Mouse (Mus musculus) hindbrain, embryonic 13.5 days (tissue): ENCODE data around the gene Ak9. TPM values are rescaled to one million over a fixed set of nuclear protein-coding genes. Genes with fewer than 3 reads are reported as not detected.

Source experiments
- ATAC-seq: fragments of 200-750 bp; cut with Nextera tagmentation; 2 replicates; pipeline ENCODE4 v1.8.0; 2017; ENCODE audit warnings: moderate TSS enrichment; ENCODE audit not compliant: low FRiP score
- H3K27ac ChIP-seq: fragments of 300-500 bp; sonication (generic); 2 replicates; pipeline ENCODE4 v1.5.1; 2015; ENCODE audit warnings: inconsistent platforms, mild to moderate bottlenecking, moderate library complexity
- H3K27me3 ChIP-seq: fragments of 300-500 bp; sonication (generic); 2 replicates; pipeline ENCODE4 v1.6.1; 2015; ENCODE audit warnings: mild to moderate bottlenecking, inconsistent platforms
- H3K36me3 ChIP-seq: fragments of 300-500 bp; sonication (generic); 2 replicates; pipeline ENCODE4 v1.6.1; 2015; ENCODE audit warnings: mild to moderate bottlenecking, inconsistent platforms
- H3K4me1 ChIP-seq: fragments of 300-500 bp; sonication (generic); replicated peaks from 2 replicates; pipeline ENCODE4 v1.6.1; 2015; ENCODE audit warnings: inconsistent platforms
- H3K4me2 ChIP-seq: fragments of 300-500 bp; sonication (generic); 2 replicates; pipeline ENCODE4 v1.6.1; 2015; ENCODE audit warnings: inconsistent platforms, mild to moderate bottlenecking, moderate library complexity
- H3K4me3 ChIP-seq: fragments of 300-500 bp; sonication (generic); 2 replicates; pipeline ENCODE4 v1.5.1; 2015; ENCODE audit warnings: mild to moderate bottlenecking, inconsistent platforms
- H3K9ac ChIP-seq: fragments of 300-500 bp; sonication (generic); 2 replicates; pipeline ENCODE4 v1.6.1; 2015; ENCODE audit warnings: mild to moderate bottlenecking, inconsistent platforms
- H3K9me3 ChIP-seq: fragments of 300-500 bp; sonication (generic); 2 replicates; pipeline ENCODE4 v1.6.1; 2016; ENCODE audit warnings: inconsistent platforms
- WGBS: fragments of 180-500 bp; shearing (Covaris S2); methylation state at CpG from one replicate; pipeline ENCODE4 v1.1.7; 2015; 5-methylcytosine and 5-hydroxymethylcytosine counted together
- polyA plus RNA-seq: library from polyadenylated mRNA; unstranded; fragments of >200 nt; fragmentation: Nextera tagmentation; extraction: Ambion mirVana; gene quantifications from 2 replicates; pipeline ENCODE4 v1.2.1, GENCODE M21; 2015

Ak9 gene
- polyA plus RNA-seq, 1 experiment from 2014 or later, result 0.26 TPM

GRCm38 (mm10) chr10:41480938-41481880, 177.4 kb downstream of the Ak9 start:
- WGBS, result 73% methylated on average over 33 of the region's 33 CpGs
- H3K36me3 ChIP-seq, result peaks cover 65% of the 10 kb centered on the region
- H3K4me1 ChIP-seq, result peaks cover 26% of the 10 kb centered on the region
- no peak for ATAC-seq
- H3K27me3 ChIP-seq, result no peaks in the 10 kb centered on the region
- no peaks in the 10 kb centered on the region for H3K9me3 ChIP-seq
- no peak overlapping the region for H3K27ac ChIP-seq
- H3K9ac ChIP-seq, result no peak overlapping the region
- H3K4me3 ChIP-seq, result no peak overlapping the region
- no peak overlapping the region for H3K4me2 ChIP-seq

GRCm38 (mm10) chr10:41482446-41482845, 178.7 kb downstream of the Ak9 start:
- no peak overlapping the region for H3K4me3 ChIP-seq
- H3K27me3 ChIP-seq, result no peaks in the 10 kb centered on the region
- peaks cover 77% of the 10 kb centered on the region for H3K36me3 ChIP-seq
- H3K9me3 ChIP-seq, result no peaks in the 10 kb centered on the region
- H3K27ac ChIP-seq, result no peak overlapping the region
- 79% methylated on average over 7 of the region's 7 CpGs for WGBS
- peaks cover 13% of the 10 kb centered on the region for H3K4me1 ChIP-seq
- ATAC-seq, result no peak
- no peak overlapping the region for H3K4me2 ChIP-seq
- no peak overlapping the region for H3K9ac ChIP-seq

Other genes starting within 250 kb of the Ak9 start
- 0.36 and 0.39 TPM in 2 replicates for gene Gpr6, start 231.7 kb upstream of the Ak9 start, polyA plus RNA-seq
- 28.0 and 29.1 TPM in 2 replicates for gene Fig4, start 720 bp upstream of the Ak9 start, polyA plus RNA-seq
- 20.5 and 21.6 TPM in 2 replicates for gene Zbtb24, start 146.4 kb downstream of the Ak9 start, polyA plus RNA-seq
- 27.9 and 29.6 TPM in 2 replicates for gene Mical1, start 172.3 kb downstream of the Ak9 start, polyA plus RNA-seq
- 31.6 and 39.4 TPM in 2 replicates for gene Smpd2, start 186.4 kb downstream of the Ak9 start, polyA plus RNA-seq
- 2.7 and 4.6 TPM in 2 replicates for gene Ppil6, start 186.5 kb downstream of the Ak9 start, polyA plus RNA-seq
- gene Cd164, start 215.4 kb downstream of the Ak9 start, polyA plus RNA-seq, result 55.9 and 62.1 TPM in 2 replicates